Mouse (Mus musculus) cerebellum, adult 2 months (tissue): Measurements from ENCODE around the gene Ndufs7.

Experiments used
- CTCF ChIP-seq: fragments of 200-500 bp; IDR thresholded peaks from 2 replicates; pipeline ENCODE4 v1.5.1; 2011; ENCODE audit warnings: low read depth, mild to moderate bottlenecking, control low read depth, low read length, moderate library complexity, borderline replicate concordance; ENCODE audit not compliant: insufficient read depth
- POLR2A ChIP-seq: fragments of 200-500 bp; IDR thresholded peaks from 2 replicates; pipeline ENCODE4 v1.6.1; 2011; ENCODE audit warnings: low read length, control low read depth, borderline replicate concordance; ENCODE audit not compliant: insufficient read depth

DNA sequence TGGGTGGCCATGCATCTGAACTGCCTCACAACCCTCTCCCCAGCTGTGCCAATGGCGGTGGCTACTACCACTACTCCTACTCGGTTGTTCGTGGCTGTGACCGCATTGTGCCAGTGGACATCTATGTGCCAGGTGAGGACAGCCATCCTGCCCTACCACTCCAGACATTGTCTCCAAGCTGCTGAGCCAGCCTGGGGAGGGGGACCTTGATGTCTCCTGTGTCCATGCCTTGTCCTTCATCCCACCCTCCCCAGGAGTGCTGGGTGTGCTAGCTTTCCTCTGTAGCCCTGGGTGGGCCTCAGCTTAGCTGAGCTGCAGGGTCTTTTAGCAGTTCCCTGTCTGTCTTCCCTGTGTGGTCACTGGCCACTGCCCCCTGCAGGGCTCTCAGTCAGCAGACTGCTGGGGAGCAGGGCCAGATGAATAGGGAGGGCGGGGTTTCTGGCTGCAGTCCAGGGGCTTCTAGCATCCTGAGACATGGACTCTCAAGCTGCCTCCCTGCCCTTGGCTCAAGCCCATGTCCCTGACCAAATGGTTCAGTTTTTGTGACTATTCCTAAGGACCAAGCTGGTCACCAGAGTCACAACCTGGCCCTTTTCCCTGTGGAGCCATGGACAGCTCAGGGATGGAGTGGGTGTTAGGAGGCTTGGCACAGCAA, 7.1 kb downstream of the Ndufs7 start:
- TF ChIP-seq CTCF (no peak), POLR2A (no peak)
